Mouse (Mus musculus) heart, adult 9 months (tissue): ENCODE results near the gene Galnt2.

Source experiments
- DNase-seq, 2 experiments: peaks; one replicate each; pipeline ENCODE4 v3.0.0; 2022; ENCODE audit warnings: low spot score in 2 of 2

The Galnt2 gene

DNA sequence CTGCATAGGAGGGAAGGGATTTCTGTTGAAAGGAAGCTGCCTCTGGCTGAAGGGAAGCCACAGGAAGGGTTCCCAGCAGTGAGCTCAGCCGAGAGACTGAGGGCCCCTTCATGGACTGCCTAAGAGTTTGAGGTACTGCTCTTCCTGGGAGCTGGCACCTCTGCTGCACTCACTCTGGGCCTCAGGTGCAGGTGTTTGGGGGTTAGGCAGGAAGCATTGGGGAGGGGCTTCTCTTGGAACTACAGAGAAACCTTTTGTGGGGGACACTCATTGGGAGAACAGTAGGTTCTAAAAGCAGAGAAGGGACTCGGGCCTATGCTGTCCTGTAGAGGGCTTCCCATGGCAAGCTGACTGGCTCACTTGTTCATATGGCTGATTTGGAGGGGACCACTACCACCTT is 3.3 kb downstream of the Galnt2 start:
- DNase-seq, result no peak

DNA sequence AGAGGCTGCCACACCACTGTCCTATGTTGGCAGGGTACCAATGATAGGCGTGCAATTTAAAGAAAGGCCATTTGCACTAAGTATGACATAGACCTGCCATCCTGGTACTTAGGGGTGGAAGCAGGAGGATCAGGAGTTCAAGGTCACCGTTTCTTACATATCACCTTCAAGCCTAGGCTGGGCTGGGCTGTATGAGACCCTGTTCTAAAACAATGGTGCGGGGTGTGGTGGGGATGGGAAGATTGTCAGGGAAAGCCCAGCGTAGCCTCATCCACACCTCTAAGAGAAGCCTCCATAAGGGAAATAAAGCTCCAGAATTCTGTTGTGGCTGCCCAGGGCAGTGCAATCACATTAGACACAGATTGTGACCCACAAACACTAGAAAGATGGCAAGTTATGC is 4.3 kb downstream of the Galnt2 start:
- DNase-seq, result no peak

DNA sequence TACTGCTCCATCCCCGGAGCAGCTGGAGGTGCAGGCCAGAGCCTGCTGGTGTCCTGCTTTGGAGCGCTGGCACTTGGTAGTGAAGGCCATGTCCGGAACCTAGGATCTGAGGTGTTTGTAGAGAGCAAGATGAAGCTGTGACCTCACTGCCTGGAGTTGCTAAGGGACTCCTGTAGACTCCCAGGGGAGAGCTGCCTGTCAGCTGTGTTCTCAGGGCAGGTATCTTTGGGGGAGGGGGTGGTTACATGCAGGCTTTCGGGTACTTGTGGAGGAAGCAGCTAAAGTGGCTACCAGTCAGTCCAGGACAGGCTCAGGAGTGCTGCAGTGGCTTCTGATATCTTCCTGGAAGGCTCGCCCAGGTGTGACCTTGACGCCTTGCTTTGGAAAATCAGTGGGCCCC is 8.2 kb downstream of the Galnt2 start:
- DNase-seq, result no peak

GRCm38 (mm10) chr8:124240932-124241331 is 9.7 kb downstream of the Galnt2 start:
- DNase-seq, result no peak

- peak; percentile 46 to 65 for DNase-seq
Observed at GRCm38 (mm10) chr8:124242208-124242607, 11.0 kb downstream of the Galnt2 start.

DNA sequence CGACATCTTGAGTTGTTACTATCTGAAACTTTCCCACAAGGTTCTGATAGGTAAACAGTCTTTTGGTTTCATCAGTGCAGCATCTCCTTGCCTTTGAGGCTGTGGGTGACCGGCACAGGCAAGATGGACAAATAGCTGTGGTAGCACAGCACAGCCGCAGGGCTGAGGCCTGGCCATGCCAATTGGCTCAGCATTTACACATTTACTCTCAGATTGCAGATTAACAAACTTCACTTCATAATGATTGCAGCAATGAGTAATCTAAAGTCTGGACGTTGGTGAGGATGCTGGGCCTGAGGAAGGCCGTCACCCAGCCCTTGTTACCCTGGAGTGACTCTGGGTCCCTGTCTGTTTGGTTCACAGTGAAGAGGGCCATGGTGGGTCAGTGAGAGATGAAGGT is 11.7 kb downstream of the Galnt2 start:
- no peak for DNase-seq

DNA sequence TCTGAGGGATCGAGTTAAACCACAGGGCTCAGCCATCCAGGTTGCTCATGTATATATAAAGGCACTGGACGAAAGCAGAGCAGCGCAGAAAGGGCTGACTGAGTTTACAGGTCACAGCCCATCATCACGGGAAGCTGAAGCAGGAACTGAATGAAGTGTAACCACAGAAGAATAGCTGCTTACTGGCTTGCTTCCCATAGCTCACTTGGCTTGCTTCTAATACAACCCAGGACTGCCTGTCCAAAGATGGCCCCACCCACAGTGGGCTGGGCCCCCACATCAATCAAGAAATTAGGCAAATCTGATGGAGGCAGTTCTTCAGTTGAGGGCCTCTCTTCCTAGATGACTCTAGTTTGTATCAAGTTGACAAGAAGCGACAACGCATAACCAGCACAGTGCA is 16.4 kb downstream of the Galnt2 start:
- no peak for DNase-seq

DNA sequence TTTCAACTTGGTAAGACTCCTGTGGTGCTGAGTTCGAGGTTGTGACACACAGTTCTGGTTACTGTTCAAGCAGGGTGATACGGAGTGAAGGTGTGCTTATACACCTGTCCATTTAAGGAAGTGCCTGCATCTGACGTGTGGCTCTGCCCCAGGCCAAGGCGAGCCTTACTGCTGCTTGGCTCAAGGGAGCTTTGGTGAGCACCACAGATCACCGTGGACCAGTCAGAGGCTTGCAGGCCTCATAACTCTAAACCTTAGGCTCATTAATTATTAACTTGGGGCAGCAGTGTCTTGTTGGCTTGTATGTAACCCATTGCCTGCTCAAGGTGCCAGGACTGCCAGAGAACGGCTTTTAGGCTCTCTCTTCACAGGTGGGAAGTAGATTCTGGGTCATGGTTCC is 17.5 kb downstream of the Galnt2 start:
- no peak for DNase-seq

GRCm38 (mm10) chr8:124250255-124250654 is 19.1 kb downstream of the Galnt2 start:
- DNase-seq, result no peak

DNA sequence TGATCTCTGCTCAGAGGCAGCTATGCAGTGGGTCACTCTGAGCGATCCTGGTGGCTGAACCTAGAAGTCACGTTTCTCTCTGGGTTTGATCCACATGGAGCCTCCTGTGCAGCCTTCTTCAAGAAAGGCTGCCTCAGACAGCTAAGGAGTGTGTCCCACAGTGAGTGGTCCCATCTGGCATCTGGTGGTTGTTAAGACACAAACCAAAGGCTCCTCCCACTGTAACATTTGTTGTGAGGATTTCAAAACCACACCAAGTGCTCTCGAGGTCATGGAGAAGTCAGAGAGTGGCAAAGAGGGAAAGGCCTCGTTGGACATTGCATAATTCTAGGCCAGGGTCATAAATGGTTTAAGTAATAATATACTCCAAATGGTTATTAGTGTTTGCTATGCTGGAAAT is 19.6 kb downstream of the Galnt2 start:
- DNase-seq, result peak; percentile 33 to 43

DNA sequence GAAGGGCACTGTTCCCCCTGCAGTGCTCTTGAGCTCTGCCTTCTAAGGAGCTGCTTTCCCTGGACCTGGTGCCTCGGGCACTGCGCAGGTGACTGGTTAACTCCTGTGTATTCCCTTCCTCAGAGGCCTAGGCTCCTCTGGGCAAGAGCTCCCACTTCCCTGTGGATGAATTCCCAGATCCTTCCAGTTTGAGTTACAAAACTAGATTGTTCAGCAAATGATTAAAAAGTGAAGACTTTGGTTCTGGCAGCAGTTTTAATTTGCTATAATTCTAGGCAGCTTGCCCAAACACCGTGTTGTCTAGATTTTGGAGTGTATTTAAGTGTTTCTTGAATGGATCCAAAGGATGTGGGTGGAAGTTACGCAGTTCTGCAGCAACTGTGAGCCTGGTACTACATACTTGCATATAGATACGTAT is 21.4 kb downstream of the Galnt2 start:
- DNase-seq, result no peak

GRCm38 (mm10) chr8:124253939-124254338 is 22.7 kb downstream of the Galnt2 start:
- DNase-seq, result no peak

GRCm38 (mm10) chr8:124256841-124257240 is 25.6 kb downstream of the Galnt2 start:
- peak; percentile 55 to 58 for DNase-seq

DNA sequence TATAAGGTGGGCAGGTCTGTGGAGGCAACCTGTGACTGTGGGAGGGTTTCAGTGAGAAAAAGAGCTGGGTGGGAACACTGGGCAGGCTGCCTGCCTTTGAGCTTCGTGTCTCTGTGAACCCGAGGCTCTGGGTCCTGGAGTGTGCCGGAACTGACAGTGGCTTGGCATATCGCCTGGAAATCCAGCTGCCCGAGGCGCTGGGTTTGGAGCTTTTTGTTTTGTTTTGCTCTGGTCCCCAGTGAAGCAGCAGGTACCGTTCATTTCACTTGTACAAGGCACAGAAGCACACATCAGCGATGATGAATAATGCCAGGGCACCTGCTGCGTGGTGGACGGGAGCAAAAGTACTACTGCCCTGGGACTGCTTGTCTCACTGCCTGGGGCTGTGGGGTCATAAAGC is 26.2 kb downstream of the Galnt2 start:
- DNase-seq, result peak; percentile 80 to 85

GRCm38 (mm10) chr8:124259146-124259545 is 28.0 kb downstream of the Galnt2 start:
- DNase-seq, result no peak

- DNase-seq, result no peak
Observed at GRCm38 (mm10) chr8:124259925-124260324, 28.7 kb downstream of the Galnt2 start.

- no peak for DNase-seq
Observed at GRCm38 (mm10) chr8:124260371-124260770, 29.2 kb downstream of the Galnt2 start.

DNA sequence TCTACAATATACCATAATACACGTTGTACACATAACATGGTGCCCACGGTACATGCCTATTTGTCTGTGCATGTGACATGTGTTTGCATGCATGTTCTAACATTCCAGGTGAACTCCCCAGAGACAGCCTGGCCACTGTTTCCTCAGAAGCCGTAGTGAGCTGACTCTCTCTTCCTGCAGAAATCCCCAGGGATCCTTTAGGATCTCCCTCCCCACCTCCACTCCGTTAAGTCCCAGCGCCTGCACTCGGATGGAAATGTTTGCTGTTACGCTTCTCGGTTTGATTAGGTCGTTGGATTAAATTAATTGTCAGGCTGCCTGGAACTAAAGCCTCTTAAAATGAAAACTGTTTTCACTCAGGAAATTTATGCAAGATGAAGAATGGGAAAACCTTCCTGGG is 31.9 kb downstream of the Galnt2 start:
- no peak for DNase-seq

DNA sequence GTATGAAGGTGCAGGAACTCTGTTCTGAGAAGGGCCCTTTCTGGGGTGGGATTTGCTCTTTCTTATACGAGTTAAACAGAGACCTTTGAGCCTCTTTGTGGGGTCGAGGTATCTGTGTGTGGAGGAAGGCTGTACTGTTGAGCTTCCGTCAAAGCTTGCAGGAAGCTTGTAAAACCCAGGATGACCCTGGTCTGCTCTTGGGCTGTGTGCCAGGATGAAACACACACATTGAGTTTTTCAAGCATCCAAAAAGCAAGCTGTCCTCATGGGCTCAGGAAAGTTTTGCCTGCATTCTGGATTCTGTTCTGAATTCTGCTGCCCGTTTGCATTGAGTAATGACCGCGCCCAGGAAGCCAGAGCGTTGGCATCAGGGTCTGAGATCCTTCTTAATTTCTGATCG is 32.8 kb downstream of the Galnt2 start:
- DNase-seq, result no peak

GRCm38 (mm10) chr8:124264671-124265070 is 33.5 kb downstream of the Galnt2 start:
- no peak for DNase-seq

GRCm38 (mm10) chr8:124265130-124265529 is 33.9 kb downstream of the Galnt2 start:
- no peak for DNase-seq

- peak; percentile 63 to 69 for DNase-seq
Observed at GRCm38 (mm10) chr8:124265798-124266197, 34.6 kb downstream of the Galnt2 start.

- DNase-seq, result no peak
Observed at GRCm38 (mm10) chr8:124267206-124267605, 36.0 kb downstream of the Galnt2 start.

GRCm38 (mm10) chr8:124270504-124270903 is 39.3 kb downstream of the Galnt2 start:
- no peak for DNase-seq

DNA sequence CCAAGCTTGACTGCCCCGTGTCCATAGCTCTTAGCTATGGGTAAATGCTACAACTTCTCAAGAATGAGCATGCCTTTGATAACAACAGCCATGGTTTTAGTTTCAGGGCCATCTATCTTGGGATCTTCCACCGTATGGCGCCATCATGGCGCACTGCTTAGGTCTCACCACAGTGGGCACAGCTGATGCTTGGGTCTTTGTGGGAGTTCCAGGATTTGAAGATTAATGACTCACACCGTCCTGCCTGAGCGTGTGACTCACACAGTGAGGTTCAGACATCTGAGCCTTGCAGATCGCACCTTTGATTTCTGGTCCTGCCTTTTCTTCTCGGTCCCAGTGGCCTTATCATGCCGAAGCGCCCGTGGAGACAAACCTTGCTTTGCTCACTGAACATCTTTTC is 39.7 kb downstream of the Galnt2 start:
- no peak for DNase-seq
